Mouse (Mus musculus): ENCODE results near the gene Kctd5. TPM values are rescaled to one million over a fixed set of nuclear protein-coding genes. Genes with fewer than 3 reads are reported as not detected.

Kctd5 gene
- polyA plus RNA-seq, 1 experiment from 2014 or later: 49.2 TPM

DNA sequence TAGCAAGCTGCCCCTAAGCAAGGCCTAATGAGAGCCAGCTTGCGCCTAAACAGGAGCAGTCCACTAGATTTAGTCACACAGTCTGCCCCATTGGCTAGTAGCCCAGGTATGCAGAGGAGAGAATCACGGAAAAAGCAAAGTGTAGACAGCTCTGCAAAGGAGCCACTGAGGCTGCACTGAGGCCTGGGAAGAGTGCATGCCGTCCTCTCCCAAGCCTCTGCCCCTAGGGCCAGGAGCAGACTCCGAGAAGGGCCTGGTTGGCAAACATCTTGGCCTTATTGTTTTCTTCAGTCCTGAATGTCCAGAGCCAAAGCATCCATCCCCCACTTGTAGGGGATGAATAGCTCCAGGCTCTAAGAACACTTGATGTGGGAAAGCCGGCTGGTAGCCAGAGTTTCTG is 5.0 kb downstream of the Kctd5 start:
- no peaks in the 10 kb centered on the region for H3K9me3 ChIP-seq (replicated peaks)
- no peak overlapping the region for H3K27ac ChIP-seq (ENCODE audit: poor library complexity, severe bottlenecking)
- H3K27me3 ChIP-seq (replicated peaks): no peaks in the 10 kb centered on the region
- ATAC-seq (ENCODE audit: insufficient number of reproducible peaks, low FRiP score): no peak
- H3K4me3 ChIP-seq: no peak overlapping the region
- peaks cover 10% of the 10 kb centered on the region for H3K4me1 ChIP-seq (replicated peaks)
- peaks cover 29% of the 10 kb centered on the region for H3K36me3 ChIP-seq
- no peak overlapping the region for H3K4me2 ChIP-seq
- no peak overlapping the region for H3K9ac ChIP-seq
- 83% methylated on average over 5 of the region's 5 CpGs for WGBS

DNA sequence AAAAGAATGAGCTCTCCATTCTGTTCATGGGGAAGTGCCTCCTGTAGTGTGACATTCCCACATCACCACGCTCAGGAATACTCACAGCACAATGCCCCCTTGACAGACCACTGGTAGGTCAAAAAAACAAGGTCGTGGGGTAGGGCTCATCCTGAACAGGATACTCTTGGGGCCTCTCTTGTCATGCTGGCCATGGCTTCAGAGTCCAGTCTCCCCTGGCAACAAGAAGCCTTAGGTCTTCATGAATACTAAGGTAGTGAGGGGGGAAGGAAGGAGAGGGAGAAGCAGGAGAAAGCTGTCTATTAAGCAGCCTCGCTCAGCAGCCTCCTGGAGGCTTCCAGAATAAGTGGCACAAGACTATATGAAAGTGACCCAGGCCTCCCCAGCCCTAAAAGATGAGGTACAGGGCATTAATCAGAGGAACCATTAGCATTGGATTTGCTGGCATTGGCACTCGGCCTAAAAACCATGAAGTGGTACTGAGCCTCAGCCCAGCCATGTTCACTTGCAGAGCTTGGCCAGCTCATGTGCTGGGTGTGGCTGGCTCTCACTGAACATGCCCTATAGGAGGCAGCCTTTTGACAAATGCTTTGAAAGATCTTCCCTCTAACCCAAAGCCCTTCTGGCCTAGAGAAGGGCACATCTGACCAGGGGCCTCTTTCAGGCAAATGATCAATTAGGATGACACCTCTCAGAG is 10.7 kb downstream of the Kctd5 start:
- H3K9ac ChIP-seq: no peak overlapping the region
- no peaks in the 10 kb centered on the region for H3K27me3 ChIP-seq (replicated peaks)
- H3K27ac ChIP-seq (ENCODE audit: poor library complexity, severe bottlenecking): no peak overlapping the region
- ATAC-seq (ENCODE audit: insufficient number of reproducible peaks, low FRiP score): no peak
- WGBS: 77% methylated on average over 4 of the region's 4 CpGs
- H3K36me3 ChIP-seq: peaks cover 49% of the 10 kb centered on the region
- H3K4me2 ChIP-seq: no peak overlapping the region
- H3K4me3 ChIP-seq: no peak overlapping the region
- peaks cover 13% of the 10 kb centered on the region; the same call in 1 of the 2 replicates for H3K4me1 ChIP-seq (replicated peaks)
- H3K9me3 ChIP-seq (replicated peaks): no peaks in the 10 kb centered on the region

DNA sequence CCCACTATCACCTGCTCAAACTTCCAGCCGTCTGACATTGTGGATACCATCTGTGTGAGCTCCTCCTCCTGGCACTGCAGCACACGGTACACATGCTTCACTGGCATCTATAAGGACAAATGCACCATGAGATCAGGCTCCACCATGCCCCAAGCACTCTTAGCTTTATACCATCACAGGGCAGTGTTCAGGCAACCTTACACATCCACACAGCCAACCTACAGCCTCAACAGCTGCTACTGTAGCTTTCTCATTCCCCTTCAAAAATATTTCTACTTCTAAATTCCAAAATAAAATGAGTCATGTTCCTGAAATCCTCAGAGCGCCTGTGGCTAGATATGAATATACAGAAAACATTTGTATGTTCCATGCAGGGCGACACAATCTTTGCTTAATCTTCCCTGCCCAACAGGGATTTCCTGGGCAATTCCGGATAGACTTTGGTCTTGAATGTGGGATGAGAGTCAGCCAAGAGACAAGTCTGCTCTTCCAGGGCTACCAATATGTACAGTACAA is 15.5 kb downstream of the Kctd5 start:
- ATAC-seq (ENCODE audit: insufficient number of reproducible peaks, low FRiP score): no peak
- Histone ChIP-seq H3K27me3 (replicated peaks) (no peaks in the 10 kb centered on the region), H3K9ac (no peak overlapping the region), H3K27ac (ENCODE audit: poor library complexity, severe bottlenecking) (no peak overlapping the region), H3K4me1 (replicated peaks) (peaks cover 4% of the 10 kb centered on the region; the same call in 1 of the 2 replicates), H3K9me3 (replicated peaks) (no peaks in the 10 kb centered on the region), H3K36me3 (peaks cover 77% of the 10 kb centered on the region), H3K4me2 (no peak overlapping the region), H3K4me3 (no peak overlapping the region)
- 90% methylated on average over 5 of the region's 5 CpGs for WGBS

DNA sequence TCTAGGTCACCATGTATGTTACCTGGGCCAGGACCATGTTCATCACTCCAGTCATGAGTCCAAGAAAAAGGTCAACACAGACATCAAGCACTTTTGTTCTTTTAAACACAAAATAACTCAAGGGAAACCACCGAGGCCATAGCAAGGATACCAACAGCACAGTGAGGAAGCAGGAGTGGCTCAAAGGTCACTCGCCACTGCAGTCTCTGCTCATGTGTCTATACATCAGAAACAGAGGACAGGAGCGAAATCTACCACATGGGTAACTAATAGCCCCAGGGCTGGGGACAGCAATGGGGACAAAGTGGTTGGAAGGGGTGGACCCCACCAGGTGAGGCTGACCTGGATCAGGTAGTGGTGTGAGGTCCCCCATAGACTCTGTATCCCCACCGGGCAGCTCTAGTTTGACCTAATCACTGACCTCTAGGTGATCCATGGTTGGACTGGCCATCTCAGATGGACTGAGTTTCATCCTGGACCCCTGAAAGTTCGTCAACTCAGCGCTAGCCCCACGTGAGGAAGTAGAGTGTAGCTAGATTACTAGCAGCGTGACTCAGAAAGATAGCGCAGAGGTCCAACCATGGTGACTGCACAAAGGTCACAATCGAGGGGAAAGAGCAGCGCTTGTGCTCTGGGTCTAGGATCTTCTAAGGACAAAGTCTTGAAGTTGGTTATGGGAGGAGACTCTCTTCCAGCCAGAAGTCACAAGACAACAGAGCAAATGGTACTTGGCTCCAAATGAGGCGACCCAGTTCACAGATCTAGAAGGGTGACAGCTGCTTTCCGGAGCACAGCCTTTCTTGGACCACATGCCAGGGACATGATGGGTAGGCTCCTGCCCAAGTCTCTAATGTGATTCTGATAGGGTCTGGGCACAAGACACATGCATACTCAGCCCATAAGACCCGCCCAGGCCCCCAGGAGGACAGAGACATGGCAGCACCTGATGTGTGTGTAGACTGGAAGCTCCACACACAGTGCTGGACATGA is 16.4 kb downstream of the Kctd5 start:
- no peak for ATAC-seq (ENCODE audit: insufficient number of reproducible peaks, low FRiP score)
- H3K9me3 ChIP-seq (replicated peaks): no peaks in the 10 kb centered on the region
- WGBS: 90% methylated on average over 14 of the region's 14 CpGs
- no peak overlapping the region for H3K27ac ChIP-seq (ENCODE audit: poor library complexity, severe bottlenecking)
- no peak overlapping the region for H3K4me3 ChIP-seq
- H3K4me2 ChIP-seq: no peak overlapping the region
- H3K9ac ChIP-seq: no peak overlapping the region
- no peaks in the 10 kb centered on the region; the same call in 1 of the 2 replicates for H3K4me1 ChIP-seq (replicated peaks)
- peaks cover 86% of the 10 kb centered on the region for H3K36me3 ChIP-seq
- no peaks in the 10 kb centered on the region for H3K27me3 ChIP-seq (replicated peaks)

DNA sequence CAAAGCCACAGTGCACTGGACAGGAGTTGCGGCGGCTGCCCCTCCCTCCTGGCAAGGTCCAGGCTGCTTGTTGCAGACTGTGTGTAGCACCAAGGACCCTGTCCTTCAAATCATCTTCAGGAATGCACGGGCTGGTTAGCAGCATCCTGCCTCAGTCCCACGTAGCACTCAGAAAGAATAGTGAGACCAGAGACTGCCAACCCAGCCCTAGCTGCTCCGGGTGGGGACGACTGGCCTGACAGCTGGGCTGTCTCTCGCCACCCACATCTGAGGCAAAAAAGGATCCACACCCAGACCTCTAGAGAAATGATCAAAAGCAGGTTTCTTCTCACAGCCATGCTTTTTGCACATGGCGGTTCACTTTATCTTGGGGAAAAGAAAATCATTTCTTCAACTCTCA is 24.3 kb downstream of the Kctd5 start:
- Histone ChIP-seq H3K9ac (no peak overlapping the region), H3K4me2 (no peak overlapping the region), H3K4me1 (replicated peaks) (no peaks in the 10 kb centered on the region), H3K27me3 (replicated peaks) (no peaks in the 10 kb centered on the region), H3K4me3 (no peak overlapping the region), H3K9me3 (replicated peaks) (no peaks in the 10 kb centered on the region), H3K36me3 (peaks cover 69% of the 10 kb centered on the region), H3K27ac (ENCODE audit: poor library complexity, severe bottlenecking) (no peak overlapping the region)
- ATAC-seq (ENCODE audit: insufficient number of reproducible peaks, low FRiP score): no peak
- 88% methylated on average over 8 of the region's 8 CpGs for WGBS

DNA sequence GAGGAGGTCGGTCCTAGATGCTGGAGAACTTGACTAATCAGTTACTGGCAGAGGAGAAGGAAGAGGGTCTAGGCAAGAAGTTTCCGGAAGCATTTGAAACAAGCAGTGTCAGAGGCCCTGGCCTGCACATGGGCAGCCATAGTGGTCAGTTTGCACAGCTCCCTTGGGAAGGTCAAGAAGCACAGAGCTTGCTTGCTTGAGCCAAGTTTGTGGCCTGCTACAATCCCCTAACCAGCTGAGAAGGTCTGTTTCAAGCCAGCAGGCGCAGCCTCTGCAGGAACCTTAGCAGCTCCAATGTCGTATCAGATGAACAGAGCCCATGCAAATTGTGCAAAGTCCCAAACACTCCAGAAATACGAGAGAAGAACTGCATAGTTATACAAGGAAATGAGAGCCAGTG is 25.2 kb downstream of the Kctd5 start:
- Histone ChIP-seq H3K4me2 (no peak overlapping the region), H3K9ac (no peak overlapping the region), H3K36me3 (peaks cover 60% of the 10 kb centered on the region), H3K27me3 (replicated peaks) (no peaks in the 10 kb centered on the region), H3K4me3 (no peak overlapping the region), H3K27ac (ENCODE audit: poor library complexity, severe bottlenecking) (no peak overlapping the region), H3K4me1 (replicated peaks) (no peaks in the 10 kb centered on the region), H3K9me3 (replicated peaks) (no peaks in the 10 kb centered on the region)
- ATAC-seq (ENCODE audit: insufficient number of reproducible peaks, low FRiP score): no peak
- 87% methylated on average over 5 of the region's 5 CpGs for WGBS

DNA sequence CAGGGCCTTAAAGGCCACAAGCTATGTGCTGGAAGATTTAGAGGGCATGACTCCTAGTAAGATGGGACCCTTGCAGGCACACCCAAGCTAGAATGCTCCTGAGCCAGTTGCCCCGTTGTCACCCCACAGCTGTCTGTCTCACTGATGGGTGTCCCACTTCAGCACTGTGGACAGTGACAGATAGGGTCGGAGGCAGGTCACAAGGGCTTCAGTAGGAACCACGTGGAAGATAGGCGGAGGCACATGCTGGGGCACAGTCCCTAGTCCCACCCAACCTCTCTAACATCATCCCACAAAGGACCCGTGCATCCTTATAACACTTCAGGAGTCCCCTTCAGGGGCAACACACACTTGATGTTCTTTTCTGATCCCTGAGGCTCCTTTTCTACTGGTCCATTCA is 27.3 kb downstream of the Kctd5 start:
- no peak for ATAC-seq (ENCODE audit: insufficient number of reproducible peaks, low FRiP score)
- Histone ChIP-seq H3K27me3 (replicated peaks) (no peaks in the 10 kb centered on the region), H3K4me3 (no peak overlapping the region), H3K4me2 (no peak overlapping the region), H3K4me1 (replicated peaks) (no peaks in the 10 kb centered on the region), H3K27ac (ENCODE audit: poor library complexity, severe bottlenecking) (no peak overlapping the region), H3K36me3 (peaks cover 42% of the 10 kb centered on the region), H3K9ac (no peak overlapping the region), H3K9me3 (replicated peaks) (no peaks in the 10 kb centered on the region)
- 35% methylated on average over 5 of the region's 5 CpGs for WGBS

DNA sequence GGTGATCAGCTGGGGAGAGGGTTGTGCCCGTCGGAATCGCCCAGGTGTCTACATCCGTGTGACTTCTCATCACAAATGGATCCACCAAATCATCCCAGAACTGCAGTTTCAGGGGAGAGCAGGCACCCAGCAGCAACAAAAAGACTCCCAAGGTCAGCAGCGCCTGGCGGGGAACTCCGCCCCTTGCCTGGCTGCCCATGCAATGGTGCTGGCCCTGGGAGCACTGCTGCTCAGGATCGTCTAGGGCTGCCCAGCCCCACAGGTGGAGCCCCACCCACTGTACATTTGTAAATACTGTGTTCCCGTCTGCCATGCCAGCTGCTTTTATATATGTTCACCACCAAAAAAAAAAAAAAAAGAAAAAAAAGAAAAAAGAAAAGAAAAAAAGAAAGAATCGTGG is 27.7 kb downstream of the Kctd5 start:
- 82% methylated on average over 10 of the region's 10 CpGs for WGBS
- H3K4me2 ChIP-seq: no peak overlapping the region
- H3K27me3 ChIP-seq (replicated peaks): no peaks in the 10 kb centered on the region
- no peak for ATAC-seq (ENCODE audit: insufficient number of reproducible peaks, low FRiP score)
- H3K9ac ChIP-seq: no peak overlapping the region
- H3K4me3 ChIP-seq: no peak overlapping the region
- H3K4me1 ChIP-seq (replicated peaks): no peaks in the 10 kb centered on the region
- no peaks in the 10 kb centered on the region for H3K9me3 ChIP-seq (replicated peaks)
- H3K27ac ChIP-seq (ENCODE audit: poor library complexity, severe bottlenecking): no peak overlapping the region
- peaks cover 38% of the 10 kb centered on the region for H3K36me3 ChIP-seq

DNA sequence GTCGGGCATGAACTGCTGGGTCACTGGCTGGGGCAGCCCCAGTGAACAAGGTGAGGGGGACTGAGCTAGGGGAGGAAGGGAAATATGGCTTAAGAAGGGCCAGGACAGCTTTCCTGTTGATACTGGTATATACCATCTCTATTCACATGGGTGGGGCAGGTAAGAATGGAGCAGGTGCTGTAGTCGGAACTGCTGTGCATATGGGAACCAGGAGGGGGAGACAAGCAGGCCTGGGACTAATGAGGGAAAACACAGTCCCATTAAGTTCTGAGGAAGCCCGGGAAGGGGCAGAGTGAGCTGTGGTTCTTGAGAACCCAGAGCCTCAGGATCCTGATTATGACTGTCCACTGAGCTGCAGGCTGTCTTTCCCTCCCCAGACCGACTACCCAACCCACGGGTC is 28.8 kb downstream of the Kctd5 start:
- 69% methylated on average over 5 of the region's 5 CpGs for WGBS
- Histone ChIP-seq H3K4me2 (no peak overlapping the region), H3K27me3 (replicated peaks) (no peaks in the 10 kb centered on the region), H3K27ac (ENCODE audit: poor library complexity, severe bottlenecking) (no peak overlapping the region), H3K4me1 (replicated peaks) (no peaks in the 10 kb centered on the region), H3K9ac (no peak overlapping the region), H3K4me3 (no peak overlapping the region), H3K36me3 (peaks cover 28% of the 10 kb centered on the region), H3K9me3 (replicated peaks) (no peaks in the 10 kb centered on the region; the same call in 1 of the 2 replicates)
- no peak for ATAC-seq (ENCODE audit: insufficient number of reproducible peaks, low FRiP score)

DNA sequence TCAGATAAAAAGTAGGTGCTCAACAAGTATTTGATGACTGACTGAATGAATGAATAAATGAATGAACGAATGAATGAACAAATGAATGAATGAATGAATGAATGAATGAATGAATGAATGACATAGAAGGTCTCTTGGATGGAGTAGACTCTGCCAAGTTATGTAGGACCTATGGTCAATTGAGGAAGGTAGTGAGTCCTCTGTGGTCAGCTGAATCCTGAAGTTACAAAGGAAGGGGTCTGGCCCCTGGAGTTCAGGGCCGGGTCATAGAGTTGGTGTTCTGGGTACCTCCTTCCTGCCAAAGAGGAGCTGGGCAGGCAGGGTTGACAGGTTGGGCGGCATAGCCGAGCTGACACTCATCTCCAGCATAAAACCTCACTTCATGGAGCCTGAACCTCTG is 35.4 kb downstream of the Kctd5 start, which contains the start of gene Prss27:
Prss27 (plus strand) TSS at position 301 of the 400 bp plus-strand sequence.
- Histone ChIP-seq H3K36me3 (no peaks in the 10 kb centered on the region), H3K27ac (ENCODE audit: poor library complexity, severe bottlenecking) (no peak within 1 kb of the TSS), H3K27me3 (replicated peaks) (no peaks in the 10 kb centered on the region), H3K4me3 (no peak within 1 kb of the TSS), H3K4me1 (replicated peaks) (peaks cover 10% of the 10 kb centered on the region; the same call in 1 of the 2 replicates), H3K9ac (no peak within 1 kb of the TSS), H3K9me3 (replicated peaks) (no peaks in the 10 kb centered on the region; the same call in 1 of the 2 replicates), H3K4me2 (no peak within 1 kb of the TSS)
- ATAC-seq (ENCODE audit: insufficient number of reproducible peaks, low FRiP score): no peak
- WGBS: 51% methylated on average over 4 of the region's 4 CpGs

DNA sequence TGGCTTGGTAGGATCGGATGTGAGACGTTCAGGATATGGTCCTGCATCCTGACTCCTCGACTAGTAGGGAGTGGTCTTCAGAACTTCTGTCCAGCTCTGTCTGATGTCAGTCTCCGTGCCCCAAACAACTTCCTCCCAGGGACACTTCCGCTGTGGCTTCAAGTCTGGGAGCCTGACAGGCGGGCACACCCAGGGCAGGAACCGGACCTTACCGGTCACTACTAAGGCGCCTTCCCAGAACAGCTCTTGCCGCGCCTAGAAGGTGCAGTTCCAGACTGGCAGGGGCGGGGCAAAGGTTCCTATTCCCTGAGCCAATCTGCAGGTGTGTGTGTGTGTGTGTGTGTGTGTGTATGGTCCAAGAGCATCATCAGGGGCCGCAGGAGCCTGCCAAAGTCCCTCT is 35.9 kb downstream of the Kctd5 start:
- 81% methylated on average over 13 of the region's 13 CpGs for WGBS
- Histone ChIP-seq H3K4me3 (no peak overlapping the region), H3K36me3 (no peaks in the 10 kb centered on the region), H3K9ac (no peak overlapping the region), H3K27ac (ENCODE audit: poor library complexity, severe bottlenecking) (no peak overlapping the region), H3K4me2 (no peak overlapping the region), H3K9me3 (replicated peaks) (no peaks in the 10 kb centered on the region; the same call in 1 of the 2 replicates), H3K4me1 (replicated peaks) (peaks cover 10% of the 10 kb centered on the region; the same call in 1 of the 2 replicates), H3K27me3 (replicated peaks) (no peaks in the 10 kb centered on the region)
- no peak for ATAC-seq (ENCODE audit: insufficient number of reproducible peaks, low FRiP score)
